Mouse (Mus musculus) ES-Bruce4 (cell line): ENCODE results near the gene Slc30a5.

ENCODE experiments used
- EP300 ChIP-seq: IDR thresholded peaks from 2 replicates; pipeline ENCODE4 v1.6.1; 2011; ENCODE audit warnings: low read depth, low read length; ENCODE audit not compliant: insufficient read depth
- POLR2A ChIP-seq: IDR thresholded peaks from one replicate; pipeline ENCODE4 v1.8.1; 2011; ENCODE audit warnings: low read length; ENCODE audit not compliant: insufficient read depth

- TF ChIP-seq POLR2A (no peak), EP300 (no peak)
Measured at GRCm38 (mm10) chr13:100854174-100854573, 20.9 kb upstream of the Slc30a5 start.
